8 mouse cellular contexts compared by ENCODE assay signal in the genomic region with DNA sequence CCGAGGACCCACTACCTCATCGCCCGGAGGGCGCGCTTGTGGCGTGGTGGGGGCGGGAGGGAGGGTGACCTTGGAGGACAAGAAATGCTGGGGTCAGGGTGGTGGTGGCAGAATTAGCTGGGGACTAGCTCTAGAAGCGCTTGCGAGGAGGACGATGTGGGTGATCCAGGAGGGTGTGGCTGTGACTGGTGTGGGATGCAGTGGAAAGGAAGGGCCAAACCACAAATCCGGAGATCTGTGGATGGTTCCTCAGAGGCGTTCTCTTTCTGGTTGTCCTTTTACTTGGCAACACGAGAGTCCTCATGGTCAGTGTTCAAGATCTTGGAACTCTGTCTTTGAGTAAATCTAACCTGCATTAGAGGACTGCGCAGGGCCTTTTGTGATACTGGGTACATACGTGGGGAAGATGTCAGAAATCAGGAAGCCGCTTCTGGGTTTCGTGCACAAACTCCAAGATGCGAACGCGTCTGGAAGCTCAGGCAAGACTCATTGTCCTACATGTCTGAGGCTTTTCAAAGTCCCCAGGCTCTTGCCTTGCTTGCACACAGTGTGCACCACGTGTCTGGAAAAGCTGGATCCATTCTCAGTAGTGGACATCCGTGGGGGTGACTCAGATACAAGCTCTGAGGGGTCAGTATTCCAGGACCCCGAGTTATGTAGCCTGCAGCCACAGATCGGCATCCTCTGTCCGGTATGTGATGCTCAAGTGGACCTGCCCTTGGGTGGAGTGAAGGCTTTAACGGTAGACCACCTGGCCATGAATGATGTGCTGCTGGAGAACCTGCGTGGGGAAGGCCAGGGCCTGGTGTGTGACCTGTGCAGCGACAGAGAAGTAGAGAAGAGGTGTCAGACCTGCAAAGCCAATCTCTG. TPM values are rescaled to one million over a fixed set of nuclear protein-coding genes. Genes with fewer than 3 reads are reported as not detected.
DNase-seq lines count a peak whose midpoint lies in the region; ATAC-seq and TF ChIP-seq lines count a peak whose summit lies in the region.

No protein-coding gene starts in this region.

- H3K27me3 ChIP-seq in G1E (ENCODE audit: insufficient read depth, low read length), result peaks cover 11% of the 10 kb centered on the region
- H3K27me3 ChIP-seq in erythroblast, embryonic 14.5 days (ENCODE audit: control insufficient read depth), result peaks cover 4% of the 10 kb centered on the region
- no peaks in the 10 kb centered on the region for H3K27me3 ChIP-seq in limb, embryonic 11.5 days (ENCODE audit: control insufficient read depth, insufficient read depth, low read length)
- no peaks in the 10 kb centered on the region for H3K27me3 ChIP-seq in neural tube, embryonic 14.5 days (ENCODE audit: control insufficient read depth, insufficient read depth, low read length)

- TF ChIP-seq CTCF in G1E (IDR thresholded peaks at IDR 0.05; ENCODE audit: low read depth, low read length), result no peak

- peak overlapping the region; percentile 72 for H3K9ac ChIP-seq in limb, embryonic 11.5 days (ENCODE audit: low read length)
- peak overlapping the region; percentile 76 for H3K9ac ChIP-seq in neural tube, embryonic 14.5 days (replicated peaks; ENCODE audit: low read depth, low read length)

- 42% methylated on average over 28 of the region's 28 CpGs for WGBS in limb, embryonic 11.5 days
- WGBS in neural tube, embryonic 14.5 days, result 35% methylated on average over 28 of the region's 28 CpGs

- H3K4me2 ChIP-seq in limb, embryonic 11.5 days (ENCODE audit: low read depth, severe bottlenecking), result peak overlapping the region; percentile 68
- H3K4me2 ChIP-seq in neural tube, embryonic 14.5 days (ENCODE audit: low read depth, low read length), result peak overlapping the region; percentile 75

- H3K4me3 ChIP-seq in G1E (ENCODE audit: low read depth, low read length), result peak overlapping the region; percentile 72
- H3K4me3 ChIP-seq in erythroblast, embryonic 14.5 days (replicated peaks), result peak overlapping the region; percentile 61
- H3K4me3 ChIP-seq in limb, embryonic 11.5 days (ENCODE audit: low read depth, low read length), result peak overlapping the region; percentile 46
- H3K4me3 ChIP-seq in neural tube, embryonic 14.5 days (ENCODE audit: low read depth, low read length), result peak overlapping the region; percentile 56

- ATAC-seq in G1E (ENCODE audit: extremely low read depth, insufficient number of reproducible peaks, low FRiP score, poor library complexity, severe bottlenecking), result no peak
- peak; percentile 33; the same call in 1 of the 2 replicates for ATAC-seq in limb, embryonic 11.5 days (ENCODE audit: insufficient number of reproducible peaks, low FRiP score, low TSS enrichment, low read depth)
- ATAC-seq in neural tube, embryonic 14.5 days (ENCODE audit: low read depth), result peak; percentile 58
- no peak for ATAC-seq in inflammation-experienced regulatory T-cells, adult 6 months

- H3K36me3 ChIP-seq in G1E (replicated peaks), result no peaks in the 10 kb centered on the region
- no peaks in the 10 kb centered on the region for H3K36me3 ChIP-seq in erythroblast, embryonic 14.5 days (ENCODE audit: control insufficient read depth)
- H3K36me3 ChIP-seq in limb, embryonic 11.5 days (ENCODE audit: control insufficient read depth, insufficient read depth, low read length), result no peaks in the 10 kb centered on the region
- H3K36me3 ChIP-seq in neural tube, embryonic 14.5 days (ENCODE audit: control insufficient read depth, insufficient read depth, low read length), result 0 out of 2 replicates have a peak, but pooled peaks cover 1% of the 10 kb centered on the region

- DNase-seq in kidney, adult 11 months, result peak; percentile 18
- no peak for DNase-seq in kidney, postnatal 25 days
- DNase-seq in G1E (ENCODE audit: low spot score), result no peak
- no peak for DNase-seq in limb, embryonic 11.5 days (ENCODE audit: low spot score)
- DNase-seq in gastrocnemius, postnatal 4 days (ENCODE audit: low spot score in 2 of 2), result no peak

- H3K4me1 ChIP-seq in G1E (ENCODE audit: insufficient read depth, low read depth, low read length), result peaks cover 35% of the 10 kb centered on the region
- H3K4me1 ChIP-seq in erythroblast, embryonic 14.5 days (ENCODE audit: control insufficient read depth), result peaks cover 24% of the 10 kb centered on the region
- peaks cover 8% of the 10 kb centered on the region; the same call in 1 of the 2 replicates for H3K4me1 ChIP-seq in limb, embryonic 11.5 days (ENCODE audit: control insufficient read depth, insufficient read depth, low read length)
- H3K4me1 ChIP-seq in neural tube, embryonic 14.5 days (ENCODE audit: control insufficient read depth, insufficient read depth, low read length), result peaks cover 10% of the 10 kb centered on the region

- peak overlapping the region; percentile 51 for H3K27ac ChIP-seq in limb, embryonic 11.5 days (replicated peaks; ENCODE audit: low read depth, low read length)
- peak overlapping the region; percentile 84 for H3K27ac ChIP-seq in neural tube, embryonic 14.5 days (ENCODE audit: low read depth, low read length)

- H3K9me3 ChIP-seq in G1E (replicated peaks), result no peaks in the 10 kb centered on the region
- H3K9me3 ChIP-seq in erythroblast, embryonic 14.5 days (ENCODE audit: control insufficient read depth, low read length), result no peaks in the 10 kb centered on the region
- H3K9me3 ChIP-seq in limb, embryonic 11.5 days (ENCODE audit: control insufficient read depth, low read length), result no peaks in the 10 kb centered on the region
- H3K9me3 ChIP-seq in neural tube, embryonic 14.5 days (ENCODE audit: control insufficient read depth, low read length), result no peaks in the 10 kb centered on the region

RNA-seq across cellular contexts. Expression of a gene that starts 0.7 kb away (rescaled TPM):
- total RNA-seq in G1E (2014; fragmentation: Nextera tagmentation) (0.92 and 1.1 TPM in 2 replicates), G1E (2017) (3.0 and 3.3 TPM in 2 replicates)
- 0.35 and 0.67 TPM in 2 replicates for polyA plus RNA-seq in G1E (2012)
- polyA plus RNA-seq in erythroblast, embryonic 14.5 days (2012), result 0.02 and 0.03 TPM in 2 replicates
- 3.2 and 7.6 TPM in 2 replicates for polyA plus RNA-seq in limb, embryonic 11.5 days (2014; fragmentation: Nextera tagmentation; extraction: Ambion mirVana)
- polyA plus RNA-seq in neural tube, embryonic 14.5 days (2014; fragmentation: Nextera tagmentation; extraction: Ambion mirVana), result 3.8 and 4.9 TPM in 2 replicates
- polyA plus RNA-seq in inflammation-experienced regulatory T-cells, adult 6 months (2017; shearing (Covaris generic)), result 1 to 10 TPM; 1.0 to 1.3 (median 1.1) TPM
- 10 to 100 TPM; 15.1 to 15.9 TPM for total RNA-seq in gastrocnemius, postnatal 4 days (2021)

RNA-seq across cellular contexts. Expression of a gene that starts 46.7 kb away (rescaled TPM):
- total RNA-seq in G1E (2014; fragmentation: Nextera tagmentation) (25.2 and 28.3 TPM in 2 replicates), G1E (2017) (30.6 and 33.0 TPM in 2 replicates)
- 6.4 and 8.0 TPM in 2 replicates for polyA plus RNA-seq in G1E (2012)
- polyA plus RNA-seq in erythroblast, embryonic 14.5 days (2012), result 0.18 and 0.26 TPM in 2 replicates
- 27.2 and 29.2 TPM in 2 replicates for polyA plus RNA-seq in limb, embryonic 11.5 days (2014; fragmentation: Nextera tagmentation; extraction: Ambion mirVana)
- polyA plus RNA-seq in neural tube, embryonic 14.5 days (2014; fragmentation: Nextera tagmentation; extraction: Ambion mirVana), result 3.3 and 4.3 TPM in 2 replicates
- polyA plus RNA-seq in inflammation-experienced regulatory T-cells, adult 6 months (2017; shearing (Covaris generic)), result 10 to 100 TPM; 12.2 to 18.2 (median 14.0) TPM
- 1 to 10 TPM; 6.9 to 8.5 TPM for total RNA-seq in gastrocnemius, postnatal 4 days (2021)

Comparison
In these comparisons a context has a peak if more than half of its experiments do, and no peak if none do; other contexts are left out.
1. ATAC-seq: peak in limb, embryonic 11.5 days (single experiment) and neural tube, embryonic 14.5 days (single experiment); none in G1E (single experiment) and inflammation-experienced regulatory T-cells, adult 6 months (single experiment).
2. Peak in every context shown above with its lines, with median percentiles within 50 percentile points of each other: H3K4me3 ChIP-seq.